Mouse (Mus musculus): ENCODE measurements around the gene Igfn1. TPM values are rescaled to one million over a fixed set of nuclear protein-coding genes. Genes with fewer than 3 reads are reported as not detected.

The Igfn1 gene
- polyA plus RNA-seq (2012; rRNA removed): 0.79 TPM in 2 replicates

- no peak for TF ChIP-seq CTCF (IDR thresholded peaks at IDR 0.05; ENCODE audit: control insufficient read depth, insufficient read depth, insufficient replicate concordance, low read depth, low read length)
- no peak for TF ChIP-seq POLR2A (IDR thresholded peaks at IDR 0.05; ENCODE audit: control insufficient read depth, low read depth, low read length)
- Histone ChIP-seq H3K27me3 (ENCODE audit: control insufficient read depth, insufficient read depth, low read length) (no peaks in the 10 kb centered on the region), H3K4me3 (ENCODE audit: control insufficient read depth, low read depth, low read length) (no peak within 1 kb of the TSS; the same call in 1 of the 2 replicates), H3K36me3 (ENCODE audit: control insufficient read depth, insufficient read depth, low read length) (no peaks in the 10 kb centered on the region), H3K4me1 (ENCODE audit: control insufficient read depth, insufficient read depth, low read length) (peaks cover 6% of the 10 kb centered on the region), H3K27ac (ENCODE audit: control insufficient read depth, insufficient read depth, low read depth, low read length) (no peak within 1 kb of the TSS)
Observed at GRCm38 (mm10) chr1:136006292-136006748, at the start of gene Igfn1. TSS of gene Igfn1 (minus strand) at chr1:136006342.

GRCm38 (mm10) chr1:136055771-136056170 lies 49.6 kb upstream of the Igfn1 start:
- peaks cover under 1% of the 10 kb centered on the region; the same call in 1 of the 2 replicates for H3K4me1 ChIP-seq (ENCODE audit: control insufficient read depth, insufficient read depth, low read length)

GRCm38 (mm10) chr1:136052547-136052946 lies 46.4 kb upstream of the Igfn1 start, which contains the start of gene Cacna1s:
TSS of gene Cacna1s (plus strand) at chr1:136052750.
- Histone ChIP-seq H3K27me3 (ENCODE audit: control insufficient read depth, insufficient read depth, low read length) (peaks cover 3% of the 10 kb centered on the region; the same call in 1 of the 2 replicates), H3K4me1 (ENCODE audit: control insufficient read depth, insufficient read depth, low read length) (peaks cover 6% of the 10 kb centered on the region), H3K4me3 (ENCODE audit: control insufficient read depth, low read depth, low read length) (no peak within 1 kb of the TSS), H3K27ac (ENCODE audit: control insufficient read depth, insufficient read depth, low read depth, low read length) (no peak within 1 kb of the TSS), H3K36me3 (ENCODE audit: control insufficient read depth, insufficient read depth, low read length) (no peaks in the 10 kb centered on the region)
- TF ChIP-seq POLR2A (IDR thresholded peaks at IDR 0.05; ENCODE audit: control insufficient read depth, low read depth, low read length) (no peak), CTCF (IDR thresholded peaks at IDR 0.05; ENCODE audit: control insufficient read depth, insufficient read depth, insufficient replicate concordance, low read depth, low read length) (no peak)

More at GRCm38 (mm10) chr1:136055771-136056170, 49.6 kb upstream of the Igfn1 start:
- TF ChIP-seq POLR2A (IDR thresholded peaks at IDR 0.05; ENCODE audit: control insufficient read depth, low read depth, low read length) (no peak), CTCF (IDR thresholded peaks at IDR 0.05; ENCODE audit: control insufficient read depth, insufficient read depth, insufficient replicate concordance, low read depth, low read length) (no peak)
- Histone ChIP-seq H3K27me3 (ENCODE audit: control insufficient read depth, insufficient read depth, low read length) (no peaks in the 10 kb centered on the region), H3K27ac (ENCODE audit: control insufficient read depth, insufficient read depth, low read depth, low read length) (no peak overlapping the region), H3K4me3 (ENCODE audit: control insufficient read depth, low read depth, low read length) (no peak overlapping the region), H3K36me3 (ENCODE audit: control insufficient read depth, insufficient read depth, low read length) (no peaks in the 10 kb centered on the region)

DNA sequence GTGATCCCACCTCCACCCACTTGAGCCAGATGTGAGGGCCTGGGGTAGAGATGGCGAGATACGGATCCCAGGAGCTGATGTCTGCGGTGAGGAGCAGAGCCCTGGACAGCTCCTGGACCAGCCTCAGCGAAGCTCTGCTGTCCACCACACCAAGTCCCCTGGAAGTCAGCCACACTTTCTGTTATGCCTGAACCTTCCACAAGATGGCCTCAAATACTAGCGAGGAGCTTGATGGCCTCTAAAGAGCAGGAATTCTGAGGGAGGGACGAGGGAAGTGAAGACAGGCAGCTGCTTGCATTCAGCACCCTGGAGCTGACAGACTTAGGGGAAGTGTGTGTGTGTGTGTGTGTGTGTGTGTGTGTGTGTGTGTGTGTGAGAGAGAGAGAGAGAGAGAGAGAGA lies 45.3 kb upstream of the Igfn1 start:
- TF ChIP-seq CTCF (IDR thresholded peaks at IDR 0.05; ENCODE audit: control insufficient read depth, insufficient read depth, insufficient replicate concordance, low read depth, low read length): peak; percentile 44; the same call in 1 of the 2 replicates
- TF ChIP-seq POLR2A (IDR thresholded peaks at IDR 0.05; ENCODE audit: control insufficient read depth, low read depth, low read length): no peak
- Histone ChIP-seq H3K4me1 (ENCODE audit: control insufficient read depth, insufficient read depth, low read length) (peaks cover 6% of the 10 kb centered on the region), H3K36me3 (ENCODE audit: control insufficient read depth, insufficient read depth, low read length) (no peaks in the 10 kb centered on the region), H3K4me3 (ENCODE audit: control insufficient read depth, low read depth, low read length) (no peak overlapping the region), H3K27ac (ENCODE audit: control insufficient read depth, insufficient read depth, low read depth, low read length) (no peak overlapping the region), H3K27me3 (ENCODE audit: control insufficient read depth, insufficient read depth, low read length) (peaks cover 3% of the 10 kb centered on the region; the same call in 1 of the 2 replicates)

- TF ChIP-seq POLR2A (IDR thresholded peaks at IDR 0.05; ENCODE audit: control insufficient read depth, low read depth, low read length) (no peak), CTCF (IDR thresholded peaks at IDR 0.05; ENCODE audit: control insufficient read depth, insufficient read depth, insufficient replicate concordance, low read depth, low read length) (no peak)
- Histone ChIP-seq H3K27ac (ENCODE audit: control insufficient read depth, insufficient read depth, low read depth, low read length) (no peak overlapping the region), H3K27me3 (ENCODE audit: control insufficient read depth, insufficient read depth, low read length) (peaks cover 3% of the 10 kb centered on the region; the same call in 1 of the 2 replicates)
Observed at GRCm38 (mm10) chr1:136051013-136051315, 44.8 kb upstream of the Igfn1 start.

DNA sequence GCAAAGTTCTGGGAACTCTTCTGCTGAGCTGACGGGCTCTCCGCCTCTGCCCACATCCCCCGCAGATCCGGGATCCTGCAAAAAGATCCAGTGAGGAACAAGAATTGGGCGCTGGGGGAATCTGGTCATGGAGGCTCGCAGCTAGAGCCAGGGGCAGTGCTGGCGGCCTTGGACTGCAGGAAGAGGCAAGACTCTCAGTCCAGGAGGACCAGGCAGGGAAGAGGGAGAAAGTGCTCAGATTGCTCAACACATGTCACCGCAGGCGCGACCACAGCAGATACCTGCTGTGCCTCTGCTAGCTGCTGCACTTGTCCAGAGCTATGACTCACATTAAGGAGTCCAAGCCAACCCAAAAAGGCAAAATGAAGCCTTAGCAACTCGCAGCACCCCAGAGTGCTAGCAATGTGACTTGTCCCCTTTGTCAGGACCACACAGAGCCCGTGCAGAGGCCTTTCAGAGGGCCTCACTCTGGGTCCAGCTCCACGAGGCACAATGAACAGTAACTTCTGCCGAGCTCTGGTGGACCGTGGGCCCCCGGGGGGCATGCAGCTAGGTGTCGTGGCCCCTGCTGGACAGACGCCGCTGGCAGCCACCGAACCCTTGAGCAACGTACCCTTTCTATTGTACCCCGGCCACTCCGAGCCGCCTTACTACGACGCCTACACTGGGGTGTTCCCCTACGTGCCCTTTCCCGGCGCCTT lies 44.3 kb upstream of the Igfn1 start, which contains the start of gene Ascl5:
TSS of gene Ascl5 (plus strand) at position 493 of the 701 bp plus-strand sequence.
- TF ChIP-seq CTCF (IDR thresholded peaks at IDR 0.05; ENCODE audit: control insufficient read depth, insufficient read depth, insufficient replicate concordance, low read depth, low read length) (no peak), POLR2A (IDR thresholded peaks at IDR 0.05; ENCODE audit: control insufficient read depth, low read depth, low read length) (no peak)
- Histone ChIP-seq H3K4me1 (ENCODE audit: control insufficient read depth, insufficient read depth, low read length) (peaks cover 6% of the 10 kb centered on the region), H3K4me3 (ENCODE audit: control insufficient read depth, low read depth, low read length) (peak within 1 kb of the TSS; percentile 11), H3K27me3 (ENCODE audit: control insufficient read depth, insufficient read depth, low read length) (peaks cover 3% of the 10 kb centered on the region; the same call in 1 of the 2 replicates), H3K36me3 (ENCODE audit: control insufficient read depth, insufficient read depth, low read length) (no peaks in the 10 kb centered on the region), H3K27ac (ENCODE audit: control insufficient read depth, insufficient read depth, low read depth, low read length) (no peak within 1 kb of the TSS)

More at GRCm38 (mm10) chr1:136051013-136051315, 44.8 kb upstream of the Igfn1 start:
- Histone ChIP-seq H3K4me1 (ENCODE audit: control insufficient read depth, insufficient read depth, low read length) (peaks cover 6% of the 10 kb centered on the region), H3K4me3 (ENCODE audit: control insufficient read depth, low read depth, low read length) (peak overlapping the region; percentile 11), H3K36me3 (ENCODE audit: control insufficient read depth, insufficient read depth, low read length) (no peaks in the 10 kb centered on the region)

DNA sequence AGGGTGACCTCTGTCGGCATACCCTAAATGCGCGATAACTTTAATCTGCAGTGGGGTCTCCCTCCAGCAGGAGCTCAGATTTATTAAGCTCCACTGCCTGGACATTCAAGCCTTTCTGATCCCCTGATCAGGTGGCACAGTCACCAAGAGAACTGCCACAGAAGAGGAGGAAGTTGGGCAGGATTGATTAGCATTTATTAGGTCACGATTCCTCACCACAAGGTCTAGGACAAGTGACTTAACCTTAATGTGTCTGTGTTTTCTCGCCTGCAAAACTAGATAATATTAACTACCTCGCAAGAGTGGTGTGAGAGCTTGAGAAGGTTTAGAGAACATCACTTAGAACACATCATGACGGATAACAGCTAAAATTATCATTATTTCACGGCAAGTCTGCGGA lies 41.8 kb upstream of the Igfn1 start:
- no peak overlapping the region for H3K4me3 ChIP-seq (ENCODE audit: control insufficient read depth, low read depth, low read length)
- H3K27ac ChIP-seq (ENCODE audit: control insufficient read depth, insufficient read depth, low read depth, low read length): no peak overlapping the region
- no peaks in the 10 kb centered on the region for H3K36me3 ChIP-seq (ENCODE audit: control insufficient read depth, insufficient read depth, low read length)
- TF ChIP-seq POLR2A (IDR thresholded peaks at IDR 0.05; ENCODE audit: control insufficient read depth, low read depth, low read length): no peak
- TF ChIP-seq CTCF (IDR thresholded peaks at IDR 0.05; ENCODE audit: control insufficient read depth, insufficient read depth, insufficient replicate concordance, low read depth, low read length): no peak
- H3K27me3 ChIP-seq (ENCODE audit: control insufficient read depth, insufficient read depth, low read length): peaks cover 3% of the 10 kb centered on the region; the same call in 1 of the 2 replicates
- peaks cover 6% of the 10 kb centered on the region for H3K4me1 ChIP-seq (ENCODE audit: control insufficient read depth, insufficient read depth, low read length)

Measured in testis, adult 2 months (tissue).